Mouse (Mus musculus): ENCODE data around the gene Anp32a. TPM values are rescaled to one million over a fixed set of nuclear protein-coding genes. Genes with fewer than 3 reads are reported as not detected.

The Anp32a gene
- 185 and 200 TPM in 2 replicates for polyA plus RNA-seq (2015; fragmentation: Nextera tagmentation; extraction: Ambion mirVana)

DNA sequence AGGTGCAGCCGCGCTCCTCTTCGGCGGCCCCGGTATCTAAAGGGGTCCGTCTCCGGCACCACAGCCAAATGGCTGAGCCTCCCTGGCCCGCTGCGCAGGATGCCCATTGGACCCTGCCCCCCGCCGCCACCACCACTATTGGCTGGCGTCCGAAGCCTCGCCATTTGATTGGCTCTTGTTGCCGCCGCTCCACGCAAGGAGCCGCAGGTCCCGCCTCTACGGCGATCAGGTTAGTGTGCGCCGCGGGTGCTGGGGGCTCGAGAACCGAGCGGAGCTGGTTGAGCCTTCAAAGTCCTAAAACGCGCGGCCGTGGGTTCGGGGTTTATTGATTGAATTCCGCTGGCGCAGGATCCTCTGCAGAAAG, at the start of gene Anp32a:
TSS of gene Anp32a (plus strand) at position 171 of the 364 bp plus-strand sequence.
- Histone ChIP-seq H3K9ac (peak within 1 kb of the TSS; percentile 92), H3K36me3 (no peaks in the 10 kb centered on the region), H3K4me3 (replicated peaks) (peak within 1 kb of the TSS; percentile 70), H3K9me3 (replicated peaks) (no peaks in the 10 kb centered on the region), H3K4me2 (replicated peaks) (peak within 1 kb of the TSS; percentile 73), H3K27ac (replicated peaks) (peak within 1 kb of the TSS; percentile 99), H3K4me1 (peaks cover 22% of the 10 kb centered on the region), H3K27me3 (no peaks in the 10 kb centered on the region)
- under 1% methylated on average over 34 of the region's 34 CpGs for WGBS
- ATAC-seq (ENCODE audit: insufficient number of reproducible peaks, low FRiP score, low TSS enrichment, low read depth): peak; percentile 91

DNA sequence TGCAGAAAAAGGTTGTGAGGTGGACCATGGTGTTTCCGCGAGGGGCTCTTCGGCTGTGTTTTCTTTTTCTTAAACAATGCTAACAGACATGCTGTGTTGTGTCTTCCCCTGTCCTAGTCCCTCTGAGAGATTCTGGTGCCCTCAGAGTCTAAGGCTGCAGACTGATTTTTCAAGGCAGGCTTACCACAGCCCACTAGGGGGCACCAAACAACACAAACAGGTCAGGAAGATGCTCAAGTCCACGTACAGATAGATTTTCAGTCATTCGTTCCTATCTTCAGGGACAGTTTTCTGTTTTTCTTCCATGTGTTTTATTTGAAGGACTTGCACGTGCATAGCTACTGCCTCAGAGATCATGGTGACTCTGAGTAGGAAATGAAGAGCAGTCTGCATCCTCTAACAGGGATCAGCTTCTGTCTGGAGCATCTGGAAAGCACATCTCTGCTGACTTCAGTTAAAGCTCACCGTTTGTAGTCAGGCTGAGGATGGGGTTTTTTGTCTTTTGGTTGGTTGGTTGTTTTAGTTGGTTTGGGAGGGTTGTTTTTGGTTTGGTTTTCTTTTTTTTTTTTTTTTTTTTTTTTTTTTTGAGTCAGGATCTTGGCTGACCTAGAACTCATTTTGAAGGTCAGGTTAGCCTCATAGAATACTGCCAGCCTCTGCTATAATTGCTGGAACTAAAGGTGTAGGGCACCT, 45.9 kb upstream of the Anp32a start:
- no peak overlapping the region for H3K4me2 ChIP-seq (replicated peaks)
- H3K27ac ChIP-seq (replicated peaks): no peak overlapping the region
- no peaks in the 10 kb centered on the region for H3K36me3 ChIP-seq
- ATAC-seq (ENCODE audit: insufficient number of reproducible peaks, low FRiP score, low TSS enrichment, low read depth): no peak
- WGBS: 20% methylated on average over 7 of the region's 7 CpGs
- no peak overlapping the region for H3K9ac ChIP-seq
- no peaks in the 10 kb centered on the region for H3K9me3 ChIP-seq (replicated peaks)
- no peak overlapping the region for H3K4me3 ChIP-seq (replicated peaks)
- H3K27me3 ChIP-seq: no peaks in the 10 kb centered on the region
- no peaks in the 10 kb centered on the region for H3K4me1 ChIP-seq

- Histone ChIP-seq H3K4me2 (replicated peaks) (no peak overlapping the region), H3K36me3 (no peaks in the 10 kb centered on the region), H3K27ac (replicated peaks) (no peak overlapping the region), H3K9me3 (replicated peaks) (no peaks in the 10 kb centered on the region), H3K4me1 (no peaks in the 10 kb centered on the region), H3K4me3 (replicated peaks) (no peak overlapping the region), H3K27me3 (no peaks in the 10 kb centered on the region), H3K9ac (no peak overlapping the region)
- ATAC-seq (ENCODE audit: insufficient number of reproducible peaks, low FRiP score, low TSS enrichment, low read depth): no peak
- WGBS: 79% methylated on average over 1 of the region's 1 CpGs
Observed at GRCm38 (mm10) chr9:62296891-62297290, 44.2 kb upstream of the Anp32a start.

DNA sequence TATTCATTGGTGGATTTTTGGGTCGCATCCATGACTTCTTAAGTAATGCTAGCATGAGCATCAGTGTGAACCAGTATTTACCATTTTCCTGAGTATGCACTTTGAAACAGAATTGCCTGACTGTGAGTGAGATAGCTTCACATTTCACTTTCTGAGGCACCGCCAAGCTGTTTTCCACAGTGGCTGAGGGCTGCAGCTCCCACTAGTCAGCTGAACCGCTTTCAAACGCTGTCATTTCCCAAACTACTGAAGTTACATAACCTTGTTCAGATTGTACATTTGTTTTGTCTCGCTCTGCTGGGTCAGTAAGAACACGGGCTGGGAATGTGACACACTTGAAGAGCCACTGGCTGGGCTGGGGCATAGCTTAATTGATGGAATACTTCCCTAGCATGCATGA, 25.5 kb upstream of the Anp32a start:
- Histone ChIP-seq H3K9ac (no peak overlapping the region), H3K4me3 (replicated peaks) (no peak overlapping the region), H3K9me3 (replicated peaks) (no peaks in the 10 kb centered on the region), H3K4me1 (no peaks in the 10 kb centered on the region), H3K27ac (replicated peaks) (no peak overlapping the region), H3K4me2 (replicated peaks) (no peak overlapping the region), H3K27me3 (no peaks in the 10 kb centered on the region), H3K36me3 (no peaks in the 10 kb centered on the region)
- no peak for ATAC-seq (ENCODE audit: insufficient number of reproducible peaks, low FRiP score, low TSS enrichment, low read depth)
- WGBS: 86% methylated on average over 6 of the region's 6 CpGs

GRCm38 (mm10) chr9:62318729-62319128, 22.4 kb upstream of the Anp32a start:
- no peaks in the 10 kb centered on the region for H3K36me3 ChIP-seq
- WGBS: 90% methylated on average over 4 of the region's 4 CpGs
- no peak overlapping the region for H3K9ac ChIP-seq
- no peaks in the 10 kb centered on the region for H3K9me3 ChIP-seq (replicated peaks)
- no peak overlapping the region for H3K4me2 ChIP-seq (replicated peaks)
- H3K27me3 ChIP-seq: no peaks in the 10 kb centered on the region
- no peaks in the 10 kb centered on the region for H3K4me1 ChIP-seq
- H3K4me3 ChIP-seq (replicated peaks): no peak overlapping the region
- ATAC-seq (ENCODE audit: insufficient number of reproducible peaks, low FRiP score, low TSS enrichment, low read depth): no peak
- H3K27ac ChIP-seq (replicated peaks): no peak overlapping the region

GRCm38 (mm10) chr9:62323816-62324215, 17.3 kb upstream of the Anp32a start:
- Histone ChIP-seq H3K4me2 (replicated peaks) (no peak overlapping the region), H3K36me3 (no peaks in the 10 kb centered on the region), H3K27me3 (no peaks in the 10 kb centered on the region), H3K27ac (replicated peaks) (no peak overlapping the region), H3K9me3 (replicated peaks) (no peaks in the 10 kb centered on the region), H3K9ac (no peak overlapping the region), H3K4me1 (no peaks in the 10 kb centered on the region), H3K4me3 (replicated peaks) (no peak overlapping the region)
- WGBS: 61% methylated on average over 1 of the region's 1 CpGs
- ATAC-seq (ENCODE audit: insufficient number of reproducible peaks, low FRiP score, low TSS enrichment, low read depth): no peak

DNA sequence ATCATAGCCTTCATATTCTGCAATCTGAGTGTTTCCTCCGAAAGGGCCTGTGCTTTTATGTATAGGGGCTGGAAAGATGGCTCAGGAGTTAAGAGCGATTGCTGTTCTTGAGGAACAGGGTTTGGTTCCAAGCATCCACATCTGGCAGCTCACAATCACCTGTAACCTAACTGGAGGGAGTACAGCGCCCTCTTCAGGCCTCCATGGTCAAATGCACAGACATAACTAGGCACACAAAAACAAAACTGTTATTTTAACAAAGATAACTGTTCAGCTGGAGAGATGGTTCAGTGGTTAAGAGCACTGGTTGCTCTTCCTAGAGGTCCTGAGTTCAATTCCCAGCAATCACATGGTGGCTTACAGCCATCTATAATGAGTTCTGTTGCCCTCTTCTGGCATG, 15.1 kb upstream of the Anp32a start:
- Histone ChIP-seq H3K4me1 (no peaks in the 10 kb centered on the region), H3K4me2 (replicated peaks) (no peak overlapping the region), H3K27me3 (no peaks in the 10 kb centered on the region), H3K9me3 (replicated peaks) (no peaks in the 10 kb centered on the region), H3K27ac (replicated peaks) (no peak overlapping the region), H3K9ac (no peak overlapping the region), H3K36me3 (no peaks in the 10 kb centered on the region), H3K4me3 (replicated peaks) (no peak overlapping the region)
- no peak for ATAC-seq (ENCODE audit: insufficient number of reproducible peaks, low FRiP score, low TSS enrichment, low read depth)
- WGBS: 71% methylated on average over 3 of the region's 3 CpGs

- Histone ChIP-seq H3K4me3 (replicated peaks) (no peak overlapping the region), H3K27me3 (no peaks in the 10 kb centered on the region), H3K9ac (no peak overlapping the region), H3K36me3 (no peaks in the 10 kb centered on the region), H3K4me1 (0 out of 2 replicates have a peak, but pooled peaks cover 5% of the 10 kb centered on the region), H3K4me2 (replicated peaks) (no peak overlapping the region), H3K9me3 (replicated peaks) (no peaks in the 10 kb centered on the region), H3K27ac (replicated peaks) (no peak overlapping the region)
- no peak for ATAC-seq (ENCODE audit: insufficient number of reproducible peaks, low FRiP score, low TSS enrichment, low read depth)
- 91% methylated on average over 9 of the region's 9 CpGs for WGBS
Observed at GRCm38 (mm10) chr9:62334298-62334825, 6.7 kb upstream of the Anp32a start.

- 53% methylated on average over 12 of the region's 12 CpGs for WGBS
- Histone ChIP-seq H3K4me3 (replicated peaks) (no peak overlapping the region), H3K27ac (replicated peaks) (no peak overlapping the region), H3K9me3 (replicated peaks) (no peaks in the 10 kb centered on the region), H3K27me3 (no peaks in the 10 kb centered on the region), H3K9ac (no peak overlapping the region), H3K4me2 (replicated peaks) (no peak overlapping the region), H3K4me1 (0 out of 2 replicates have a peak, but pooled peaks cover 8% of the 10 kb centered on the region), H3K36me3 (no peaks in the 10 kb centered on the region)
- ATAC-seq (ENCODE audit: insufficient number of reproducible peaks, low FRiP score, low TSS enrichment, low read depth): no peak
Observed at GRCm38 (mm10) chr9:62335396-62335795, 5.7 kb upstream of the Anp32a start.

GRCm38 (mm10) chr9:62337924-62338635, 3.0 kb upstream of the Anp32a start:
- Histone ChIP-seq H3K27ac (replicated peaks) (no peak overlapping the region), H3K4me3 (replicated peaks) (no peak overlapping the region), H3K36me3 (no peaks in the 10 kb centered on the region), H3K9me3 (replicated peaks) (no peaks in the 10 kb centered on the region), H3K27me3 (no peaks in the 10 kb centered on the region), H3K4me2 (replicated peaks) (no peak overlapping the region), H3K9ac (no peak overlapping the region), H3K4me1 (0 out of 2 replicates have a peak, but pooled peaks cover 8% of the 10 kb centered on the region)
- ATAC-seq (ENCODE audit: insufficient number of reproducible peaks, low FRiP score, low TSS enrichment, low read depth): no peak
- 57% methylated on average over 4 of the region's 4 CpGs for WGBS

DNA sequence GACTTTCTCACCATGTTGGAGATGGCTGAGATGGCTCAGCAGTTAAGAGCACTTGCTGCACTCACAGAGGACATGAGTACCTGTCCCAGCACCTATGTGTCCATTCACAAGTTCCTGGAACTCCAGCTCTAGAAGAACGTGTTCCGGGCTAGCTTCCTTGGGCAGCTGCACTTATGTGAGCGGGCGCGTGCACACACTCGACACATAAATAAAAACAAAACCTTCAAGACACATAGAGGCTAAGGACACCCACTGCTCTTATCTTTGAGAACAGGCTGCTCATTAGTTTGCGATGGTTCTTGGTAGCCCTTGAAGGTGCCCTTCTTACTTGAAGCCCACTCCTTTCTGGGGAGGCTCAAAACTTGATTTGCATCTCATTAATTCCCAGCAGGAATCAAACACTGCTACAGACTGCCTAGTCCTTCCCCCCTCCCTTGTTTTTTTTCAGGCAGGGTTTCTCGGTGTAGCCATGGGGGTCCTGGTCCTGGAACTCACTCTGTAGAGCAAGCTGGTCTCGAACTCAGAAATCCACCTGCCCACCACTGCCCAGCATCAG, 2.4 kb upstream of the Anp32a start:
- 0 out of 2 replicates have a peak, but pooled peaks cover 8% of the 10 kb centered on the region for H3K4me1 ChIP-seq
- 89% methylated on average over 9 of the region's 9 CpGs for WGBS
- no peak for ATAC-seq (ENCODE audit: insufficient number of reproducible peaks, low FRiP score, low TSS enrichment, low read depth)
- H3K36me3 ChIP-seq: no peaks in the 10 kb centered on the region
- no peaks in the 10 kb centered on the region for H3K27me3 ChIP-seq
- no peak overlapping the region for H3K4me3 ChIP-seq (replicated peaks)
- H3K4me2 ChIP-seq (replicated peaks): no peak overlapping the region
- no peak overlapping the region for H3K27ac ChIP-seq (replicated peaks)
- no peak overlapping the region for H3K9ac ChIP-seq
- no peaks in the 10 kb centered on the region for H3K9me3 ChIP-seq (replicated peaks)

Data from embryonic facial prominence, embryonic 15.5 days (tissue).